Mouse (Mus musculus): ENCODE measurements at regions not wholly inside any gene's neighbourhood (a gene's known extent, or its start where the extent isn't known, plus 50 kb on each side); places are given as distances from the start of the nearest gene placed in this dataset.

- Histone ChIP-seq H3K27ac (peak overlapping the region; percentile 82), H3K4me3 (peak overlapping the region; percentile 22)
- no peak for DNase-seq (ENCODE audit: low spot score)
Observed at GRCm38 (mm10) chr9:25201671-25202070, 50.1 kb upstream of the Herpud2 start.

More at GRCm38 (mm10) chr9:25201671-25202070, 50.1 kb upstream of the Herpud2 start:
- WGBS: 17% methylated on average over 6 of the region's 6 CpGs
- Histone ChIP-seq H3K36me3 (no peaks in the 10 kb centered on the region), H3K27me3 (ENCODE audit: insufficient read depth, poor library complexity, severe bottlenecking) (no peaks in the 10 kb centered on the region), H3K4me1 (peaks cover 23% of the 10 kb centered on the region), H3K9me3 (no peaks in the 10 kb centered on the region)
